Mouse (Mus musculus): ENCODE results near the gene Tgfbr3.

DNA sequence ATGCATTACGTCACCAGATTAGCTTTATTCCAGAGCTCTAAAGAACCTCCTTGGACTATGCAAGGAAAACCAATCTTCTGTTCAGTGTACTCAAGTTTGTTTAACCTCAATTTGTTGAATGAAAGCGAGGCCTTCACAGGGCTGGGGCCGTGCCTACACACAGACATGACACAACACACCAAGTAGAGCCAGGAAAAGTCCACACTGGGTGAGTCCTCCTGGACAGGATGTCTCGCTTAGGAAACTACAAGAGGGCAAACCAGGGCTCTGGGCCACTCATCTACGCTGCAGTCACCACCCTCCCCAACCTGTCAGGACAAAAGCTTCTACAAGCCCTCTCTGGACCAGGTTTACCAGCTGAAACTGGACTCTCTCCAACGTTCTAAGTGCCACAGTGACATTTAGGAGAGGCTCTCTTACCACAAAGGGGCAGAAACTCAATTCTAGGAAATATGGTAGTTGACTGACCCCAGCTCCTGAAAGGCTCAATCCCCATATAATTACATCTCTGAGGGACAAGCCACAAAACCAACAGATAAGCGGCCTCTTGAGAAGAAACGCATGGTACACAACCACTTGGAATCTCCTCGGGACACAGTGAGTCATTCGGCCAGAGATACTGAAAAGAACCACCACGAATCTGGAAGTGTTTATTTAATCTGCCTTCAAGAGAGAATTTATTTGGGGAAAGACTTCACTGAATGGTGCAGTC, 122.6 kb downstream of the Tgfbr3 start:
- no peak for TF ChIP-seq CTCF (IDR thresholded peaks at IDR 0.05; ENCODE audit: extremely low read depth, insufficient read length, insufficient replicate concordance, low read depth, low read length)
- TF ChIP-seq POLR2A (IDR thresholded peaks at IDR 0.05; ENCODE audit: low read depth, low read length), result no peak

All from small intestine, adult 2 months (tissue).